Mouse (Mus musculus): ENCODE data around the gene Sart3. TPM values are rescaled to one million over a fixed set of nuclear protein-coding genes. Genes with fewer than 3 reads are reported as not detected.

Sart3 gene
- total RNA-seq, 1 experiment, result 78.0 TPM

DNA sequence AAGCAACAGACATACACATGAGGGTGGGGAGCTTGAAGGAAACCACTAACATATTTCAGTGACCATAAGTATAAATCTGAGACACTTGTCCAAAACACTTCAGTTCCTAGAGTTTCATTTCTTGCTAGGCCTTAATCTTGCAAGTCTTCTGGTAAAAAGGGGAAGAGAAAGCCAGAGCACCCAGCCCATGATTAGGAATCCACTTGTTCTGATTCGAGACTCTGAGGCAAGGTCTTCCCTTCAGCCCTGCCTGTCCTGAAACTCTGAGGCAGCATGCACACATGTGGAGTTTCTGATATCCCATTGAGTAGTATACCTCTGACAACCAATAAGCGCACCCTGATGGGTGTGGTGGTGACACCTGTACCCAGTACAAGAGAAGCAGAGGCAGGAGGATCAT lies 10.7 kb downstream of the Sart3 start:
- in situ Hi-C loops (cut with MboI; ENCODE audit: low sequenced_read_pairs in 2 of 2, unreplicated experiment in 2 of 2), result no loop called here
- DNase-seq (ENCODE audit: low read depth, low spot score), result no peak
- Histone ChIP-seq H3K4me3 (ENCODE audit: insufficient read depth in 1 of 2, low read depth in 1 of 2, low read length in 2 of 2, poor library complexity in 1 of 2, severe bottlenecking in 1 of 2) (no peak overlapping the region), H3K4me1 (ENCODE audit: control insufficient read depth in 2 of 2, insufficient read depth in 2 of 2, low read length in 2 of 2, poor library complexity in 1 of 2) (peaks cover 0 to 5% of the 10 kb centered on the region in 2 experiments; a peak in 2 of 4 replicates), H3K9me3 (ENCODE audit: control insufficient read depth, insufficient read depth, low read depth, low read length) (no peaks in the 10 kb centered on the region), H3K9ac (ENCODE audit: insufficient read depth, low read depth, low read length, poor library complexity, severe bottlenecking) (no peak overlapping the region), H3K27ac (ENCODE audit: insufficient read depth, low read depth, low read length, poor library complexity, severe bottlenecking) (no peak overlapping the region), H3K36me3 (ENCODE audit: control insufficient read depth, insufficient read depth, low read length, poor library complexity, severe bottlenecking) (peaks cover 66% of the 10 kb centered on the region)
- no peak for TF ChIP-seq ZNF384 (IDR thresholded peaks at IDR 0.05; ENCODE audit: low read depth, low read length)
- TF ChIP-seq MAFK (IDR thresholded peaks at IDR 0.05; ENCODE audit: insufficient read depth, low read depth, low read length), result no peak
- TF ChIP-seq CHD2 (IDR thresholded peaks at IDR 0.05; ENCODE audit: low read depth, low read length), result no peak
- TF ChIP-seq ZC3H11A (IDR thresholded peaks at IDR 0.05; ENCODE audit: borderline replicate concordance, low read depth, low read length), result no peak
- no peak for TF ChIP-seq HCFC1 (IDR thresholded peaks at IDR 0.05; ENCODE audit: borderline replicate concordance, insufficient read depth, low read length)

DNA sequence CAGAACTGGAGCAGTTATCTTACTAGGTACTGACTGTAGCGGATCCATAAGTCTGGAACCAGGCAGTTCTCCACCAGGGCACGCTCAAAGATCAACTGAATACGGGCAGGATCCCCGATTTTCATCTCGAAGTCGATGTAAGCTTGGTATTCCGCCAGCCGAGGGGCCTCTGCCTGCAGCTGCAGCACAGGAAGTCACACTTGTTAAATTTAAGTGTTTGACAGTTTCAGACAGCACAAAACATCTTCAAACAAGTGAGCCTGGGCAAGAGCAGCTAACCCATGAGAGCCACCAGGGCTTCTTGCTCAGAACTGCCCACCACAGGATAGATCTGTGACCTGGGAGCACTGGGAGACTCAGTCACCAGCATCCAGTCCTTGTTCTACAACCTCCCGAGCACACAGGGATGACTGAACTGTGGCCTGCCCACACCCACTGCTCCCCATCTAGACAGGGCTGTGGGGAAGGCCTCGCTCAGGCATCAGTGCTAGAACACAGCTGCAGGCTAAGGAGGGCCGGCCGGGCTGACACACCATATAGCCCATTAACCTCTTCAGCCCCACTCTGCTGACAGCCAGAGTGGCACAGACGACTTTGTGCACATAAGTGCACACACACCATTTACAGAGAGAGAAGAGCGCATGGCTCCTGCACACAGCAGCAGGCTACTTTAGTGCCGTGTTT lies 16.8 kb downstream of the Sart3 start:
- no peak overlapping the region for H3K9ac ChIP-seq (ENCODE audit: insufficient read depth, low read depth, low read length, poor library complexity, severe bottlenecking)
- in situ Hi-C loops (cut with MboI; ENCODE audit: low sequenced_read_pairs in 2 of 2, unreplicated experiment in 2 of 2), result no loop called here
- peaks cover 90% of the 10 kb centered on the region for H3K36me3 ChIP-seq (ENCODE audit: control insufficient read depth, insufficient read depth, low read length, poor library complexity, severe bottlenecking)

DNA sequence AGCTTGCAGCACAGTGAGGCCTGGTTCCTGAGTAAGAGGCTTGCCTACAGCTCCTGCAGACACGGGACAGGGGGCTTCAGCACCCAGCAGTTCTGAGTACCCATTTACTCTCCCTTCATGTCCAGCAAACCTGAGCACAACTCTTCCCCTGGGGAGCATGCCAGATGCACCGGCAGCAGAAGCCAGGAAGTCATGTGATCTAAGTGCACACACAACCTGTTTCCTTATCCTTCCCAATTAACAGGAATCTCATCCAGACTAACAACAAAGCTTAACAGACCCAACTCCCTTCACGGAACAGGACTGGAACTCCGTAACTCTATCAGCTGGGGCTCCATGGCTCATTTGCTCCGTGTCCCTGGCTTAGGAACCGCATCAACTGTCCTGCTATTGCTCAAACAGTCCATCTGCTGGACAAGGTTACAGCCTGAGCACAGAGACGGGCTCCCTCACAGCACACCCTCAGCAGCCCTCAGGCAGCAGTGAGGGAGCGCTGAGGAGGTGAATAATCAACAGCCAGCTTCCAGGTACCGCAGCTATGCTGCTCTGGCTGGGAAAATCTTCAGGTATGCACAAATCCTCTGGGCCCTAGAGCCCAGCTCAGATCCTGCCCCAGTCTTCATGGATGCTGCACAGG lies 20.7 kb downstream of the Sart3 start:
- Histone ChIP-seq H3K4me3 (ENCODE audit: insufficient read depth in 1 of 2, low read depth in 1 of 2, low read length in 2 of 2, poor library complexity in 1 of 2, severe bottlenecking in 1 of 2) (no peak overlapping the region), H3K36me3 (ENCODE audit: control insufficient read depth, insufficient read depth, low read length, poor library complexity, severe bottlenecking) (peaks cover 91% of the 10 kb centered on the region), H3K9me3 (ENCODE audit: control insufficient read depth, insufficient read depth, low read depth, low read length) (no peaks in the 10 kb centered on the region), H3K4me1 (ENCODE audit: control insufficient read depth in 2 of 2, insufficient read depth in 2 of 2, low read length in 2 of 2, poor library complexity in 1 of 2) (no peaks in the 10 kb centered on the region; a peak in 2 of 4 replicates), H3K9ac (ENCODE audit: insufficient read depth, low read depth, low read length, poor library complexity, severe bottlenecking) (no peak overlapping the region), H3K27ac (ENCODE audit: insufficient read depth, low read depth, low read length, poor library complexity, severe bottlenecking) (no peak overlapping the region)
- no peak for DNase-seq (ENCODE audit: low read depth, low spot score)
- in situ Hi-C loops (cut with MboI; ENCODE audit: low sequenced_read_pairs in 2 of 2, unreplicated experiment in 2 of 2), result no loop called here
- TF ChIP-seq MAFK (IDR thresholded peaks at IDR 0.05; ENCODE audit: insufficient read depth, low read depth, low read length) (no peak), ZC3H11A (IDR thresholded peaks at IDR 0.05; ENCODE audit: borderline replicate concordance, low read depth, low read length) (no peak), ZNF384 (IDR thresholded peaks at IDR 0.05; ENCODE audit: low read depth, low read length) (no peak), HCFC1 (IDR thresholded peaks at IDR 0.05; ENCODE audit: borderline replicate concordance, insufficient read depth, low read length) (no peak), CHD2 (IDR thresholded peaks at IDR 0.05; ENCODE audit: low read depth, low read length) (no peak)

More for the DNA sequence above, 16.8 kb downstream of the Sart3 start:
- no peak for DNase-seq (ENCODE audit: low read depth, low spot score)
- Histone ChIP-seq H3K4me1 (ENCODE audit: control insufficient read depth in 2 of 2, insufficient read depth in 2 of 2, low read length in 2 of 2, poor library complexity in 1 of 2) (no peaks in the 10 kb centered on the region), H3K4me3 (ENCODE audit: insufficient read depth in 1 of 2, low read depth in 1 of 2, low read length in 2 of 2, poor library complexity in 1 of 2, severe bottlenecking in 1 of 2) (no peak overlapping the region), H3K27ac (ENCODE audit: insufficient read depth, low read depth, low read length, poor library complexity, severe bottlenecking) (no peak overlapping the region), H3K9me3 (ENCODE audit: control insufficient read depth, insufficient read depth, low read depth, low read length) (no peaks in the 10 kb centered on the region)
- TF ChIP-seq HCFC1 (IDR thresholded peaks at IDR 0.05; ENCODE audit: borderline replicate concordance, insufficient read depth, low read length), result no peak
- TF ChIP-seq ZNF384 (IDR thresholded peaks at IDR 0.05; ENCODE audit: low read depth, low read length), result no peak
- no peak for TF ChIP-seq ZC3H11A (IDR thresholded peaks at IDR 0.05; ENCODE audit: borderline replicate concordance, low read depth, low read length)
- TF ChIP-seq MAFK (IDR thresholded peaks at IDR 0.05; ENCODE audit: insufficient read depth, low read depth, low read length), result no peak
- no peak for TF ChIP-seq CHD2 (IDR thresholded peaks at IDR 0.05; ENCODE audit: low read depth, low read length)

DNA sequence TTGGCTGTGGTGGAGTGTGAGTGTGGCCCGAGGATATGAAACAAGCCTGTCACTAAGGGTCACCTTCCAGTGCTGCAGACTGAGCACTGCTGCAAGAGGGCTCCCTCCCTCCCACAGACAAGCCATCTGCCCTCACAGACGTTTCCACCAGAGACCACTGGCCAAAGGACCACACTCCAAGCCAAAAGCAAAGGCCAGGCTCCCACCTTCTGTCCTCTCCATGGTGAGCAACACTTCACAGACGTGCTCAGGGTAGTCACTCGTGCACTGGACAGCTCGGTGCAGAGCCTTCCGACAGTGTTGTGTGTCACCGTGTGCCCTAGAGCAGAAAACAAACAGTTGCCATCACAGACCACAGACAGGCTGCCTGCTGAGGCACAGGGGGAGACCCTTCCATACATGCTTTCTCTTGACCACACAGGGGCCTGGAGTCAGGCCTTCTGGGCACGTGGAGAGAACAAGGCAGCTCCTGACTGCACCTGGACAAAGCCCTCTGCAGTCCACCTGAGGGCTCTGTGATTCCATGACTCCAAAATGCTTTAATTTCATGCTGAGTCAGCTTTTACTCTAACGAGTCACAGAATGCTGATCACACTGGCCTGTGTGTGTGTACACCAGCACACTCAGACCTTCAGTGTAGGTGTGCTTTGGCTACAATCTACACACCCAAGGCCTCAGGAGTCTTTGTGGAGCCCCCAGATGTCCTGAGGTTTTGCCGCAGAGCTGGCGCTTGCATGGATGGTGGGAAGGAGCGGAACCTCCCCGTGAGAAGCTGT lies 23.6 kb downstream of the Sart3 start:
- no peak for DNase-seq (ENCODE audit: low read depth, low spot score)
- Histone ChIP-seq H3K36me3 (ENCODE audit: control insufficient read depth, insufficient read depth, low read length, poor library complexity, severe bottlenecking) (peaks cover 91% of the 10 kb centered on the region), H3K27ac (ENCODE audit: insufficient read depth, low read depth, low read length, poor library complexity, severe bottlenecking) (no peak overlapping the region), H3K4me3 (ENCODE audit: insufficient read depth in 1 of 2, low read depth in 1 of 2, low read length in 2 of 2, poor library complexity in 1 of 2, severe bottlenecking in 1 of 2) (no peak overlapping the region), H3K4me1 (ENCODE audit: control insufficient read depth in 2 of 2, insufficient read depth in 2 of 2, low read length in 2 of 2, poor library complexity in 1 of 2) (no peaks in the 10 kb centered on the region; a peak in 2 of 4 replicates), H3K9ac (ENCODE audit: insufficient read depth, low read depth, low read length, poor library complexity, severe bottlenecking) (no peak overlapping the region), H3K9me3 (ENCODE audit: control insufficient read depth, insufficient read depth, low read depth, low read length) (no peaks in the 10 kb centered on the region)
- in situ Hi-C loops (cut with MboI; ENCODE audit: low sequenced_read_pairs in 2 of 2, unreplicated experiment in 2 of 2), result no loop called here
- TF ChIP-seq ZC3H11A (IDR thresholded peaks at IDR 0.05; ENCODE audit: borderline replicate concordance, low read depth, low read length) (no peak), HCFC1 (IDR thresholded peaks at IDR 0.05; ENCODE audit: borderline replicate concordance, insufficient read depth, low read length) (no peak), MAFK (IDR thresholded peaks at IDR 0.05; ENCODE audit: insufficient read depth, low read depth, low read length) (peak; percentile 82)

Measured in ES-E14 (cell line).